Mouse (Mus musculus): Measurements from ENCODE around the gene Spast.
A peak's percentile ranks its signal among the peaks of the same experiment; 100 is the strongest.
"Not testable (repeated sequence)": the region's sequence is repeated elsewhere in the genome, so short reads cannot be mapped to it uniquely, and the experiment has no call there.

The Spast gene

GRCm38 (mm10) chr17:74338937-74339804 lies at the start of gene Spast:
Gene Spast, plus strand, starts transcription at chr17:74338987.
- DNase-seq (ENCODE audit: low spot score in 2 of 2), result peak in 1 of 2 experiments; percentile 50

GRCm38 (mm10) chr17:74290198-74290597 lies 48.6 kb upstream of the Spast start:
- DNase-seq (ENCODE audit: low spot score in 2 of 2), result no peak

GRCm38 (mm10) chr17:74290869-74291268 lies 47.9 kb upstream of the Spast start:
- DNase-seq (ENCODE audit: low spot score in 2 of 2), result no peak

GRCm38 (mm10) chr17:74291640-74292361 lies 47.0 kb upstream of the Spast start:
- no peak for DNase-seq (ENCODE audit: low spot score in 2 of 2)

- DNase-seq (ENCODE audit: low spot score in 2 of 2), result peak in 1 of 2 experiments; percentile 20
Observed at GRCm38 (mm10) chr17:74293687-74294425, 44.9 kb upstream of the Spast start.

GRCm38 (mm10) chr17:74294426-74295025 lies 44.3 kb upstream of the Spast start:
- DNase-seq (ENCODE audit: low spot score in 2 of 2), result peak; percentile 26 to 67

- DNase-seq (ENCODE audit: low spot score in 2 of 2), result peak; percentile 40 to 75
Observed at GRCm38 (mm10) chr17:74295026-74295970, 43.5 kb upstream of the Spast start, which contains the start of gene Memo1. Gene Memo1, minus strand, starts transcription at chr17:74295521.

GRCm38 (mm10) chr17:74296076-74296823 lies 42.5 kb upstream of the Spast start:
- DNase-seq (ENCODE audit: low spot score in 2 of 2), result no peak

- DNase-seq (ENCODE audit: low spot score in 2 of 2), result not testable (repeated sequence)
Observed at GRCm38 (mm10) chr17:74296991-74297390, 41.8 kb upstream of the Spast start.

GRCm38 (mm10) chr17:74300089-74300488 lies 38.7 kb upstream of the Spast start:
- DNase-seq (ENCODE audit: low spot score in 2 of 2), result no peak

GRCm38 (mm10) chr17:74304060-74304459 lies 34.7 kb upstream of the Spast start:
- no peak for DNase-seq (ENCODE audit: low spot score in 2 of 2)

GRCm38 (mm10) chr17:74305616-74306015 lies 33.2 kb upstream of the Spast start:
- DNase-seq (ENCODE audit: low spot score in 2 of 2), result no peak

- DNase-seq (ENCODE audit: low spot score in 2 of 2), result no peak
Observed at GRCm38 (mm10) chr17:74306021-74306420, 32.8 kb upstream of the Spast start.

GRCm38 (mm10) chr17:74315445-74316308 lies 23.1 kb upstream of the Spast start:
- DNase-seq (ENCODE audit: low spot score in 2 of 2), result no peak

- peak; percentile 78 to 81 for DNase-seq (ENCODE audit: low spot score in 2 of 2)
Observed at GRCm38 (mm10) chr17:74316309-74316863, 22.4 kb upstream of the Spast start.

- DNase-seq (ENCODE audit: low spot score in 2 of 2), result no peak
Observed at GRCm38 (mm10) chr17:74318721-74319120, 20.1 kb upstream of the Spast start.

GRCm38 (mm10) chr17:74322400-74323054 lies 16.3 kb upstream of the Spast start:
- DNase-seq (ENCODE audit: low spot score in 2 of 2), result no peak

GRCm38 (mm10) chr17:74323844-74324243 lies 14.9 kb upstream of the Spast start, which contains the start of gene Dpy30:
Gene Dpy30, minus strand, starts transcription at chr17:74323944.
- no peak for DNase-seq (ENCODE audit: low spot score in 2 of 2)
